Mouse (Mus musculus) right cerebral cortex, adult 2 months (tissue): ENCODE measurements at regions not wholly inside any gene's neighbourhood (a gene's known extent, or its start where the extent isn't known, plus 50 kb on each side); places are given as distances from the start of the nearest gene placed in this dataset.
A peak's percentile ranks its signal among the peaks of the same experiment; 100 is the strongest.
"Not testable (repeated sequence)": the region's sequence is repeated elsewhere in the genome, so short reads cannot be mapped to it uniquely, and the experiment has no call there.

Source experiments
- DNase-seq, 2 experiments: peaks; one replicate each; pipeline ENCODE4 v3.0.0; 2021 to 2022; ENCODE audit warnings: low spot score in 2 of 2

DNA sequence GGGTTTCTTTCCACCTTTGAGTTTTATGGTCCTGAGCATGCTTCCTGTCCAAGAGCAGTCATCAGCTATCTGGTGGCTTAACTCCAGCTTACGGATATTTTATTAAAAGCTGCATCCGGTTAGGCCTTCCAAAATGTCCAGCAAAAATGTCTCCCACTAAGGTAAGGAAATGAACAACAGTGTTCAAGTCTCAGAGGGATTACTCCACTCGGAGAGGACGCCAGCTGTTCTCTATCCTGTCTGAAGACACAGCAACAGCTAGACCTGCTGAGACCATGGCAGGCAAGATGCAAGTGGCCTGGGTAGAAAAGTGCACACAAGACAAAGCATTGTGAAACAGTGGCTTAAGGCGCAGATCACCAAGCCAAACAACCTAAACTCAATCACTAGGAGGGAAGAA is 479.9 kb downstream of the Tns1 start:
- no peak for DNase-seq

DNA sequence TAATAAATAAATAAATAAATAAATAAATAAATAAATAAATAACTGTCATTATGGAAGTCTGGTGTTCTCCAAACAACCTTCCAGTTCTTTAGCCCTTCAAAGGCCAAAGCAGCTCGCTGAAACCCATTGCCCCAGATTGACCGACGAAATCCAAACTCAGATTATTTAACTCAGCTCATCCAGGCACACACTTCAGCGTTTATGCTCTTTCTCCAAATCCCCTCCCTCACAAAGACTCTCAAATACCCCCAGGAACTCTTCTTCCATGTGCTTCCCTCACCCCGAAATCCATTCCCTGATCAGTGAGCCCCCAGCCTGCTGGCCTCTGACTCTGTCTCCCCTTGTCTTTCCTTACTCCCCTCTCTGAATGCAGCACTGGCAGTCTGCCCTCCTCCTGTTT is 480.8 kb downstream of the Tns1 start:
- no peak for DNase-seq

DNA sequence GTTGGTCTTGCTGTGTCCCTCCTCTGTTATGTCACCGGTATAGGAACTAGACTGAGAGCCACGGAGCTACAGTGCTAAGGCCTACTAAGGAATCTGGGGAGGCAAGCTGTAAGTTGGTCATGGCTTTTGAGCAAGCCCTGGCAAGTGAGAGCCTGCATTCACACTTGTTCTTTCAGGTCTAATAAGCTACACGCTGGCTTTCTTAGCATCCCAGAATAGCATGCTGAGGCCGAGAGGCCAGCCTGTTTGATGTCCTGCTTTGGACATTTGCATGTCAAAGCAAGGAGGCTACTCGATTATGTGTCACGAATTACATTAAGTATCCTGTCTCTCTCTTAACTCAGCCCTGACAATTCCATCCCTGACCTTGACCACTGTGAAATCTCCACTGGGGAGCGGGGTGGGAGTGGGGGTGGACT is 481.5 kb downstream of the Tns1 start:
- DNase-seq: no peak

DNA sequence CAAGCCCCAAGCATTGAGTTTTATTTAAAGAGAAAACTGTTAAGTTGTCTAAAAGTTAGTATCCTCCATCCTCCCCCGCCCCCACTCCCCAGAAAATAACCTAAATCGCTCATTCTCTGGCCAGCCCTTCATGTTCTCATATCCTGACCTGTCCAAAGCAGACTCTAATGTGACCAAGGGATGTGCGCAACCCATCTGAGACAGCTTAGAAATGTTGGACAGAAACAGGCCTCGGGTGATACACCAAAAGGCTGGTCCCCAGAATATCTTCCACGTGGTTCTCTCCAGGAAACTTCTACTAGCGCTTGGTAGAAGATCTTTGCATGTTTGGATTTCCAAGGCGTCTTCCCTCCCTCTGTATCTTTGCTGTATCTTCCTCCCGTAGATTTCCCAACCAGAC is 482.8 kb downstream of the Tns1 start:
- DNase-seq: no peak

DNA sequence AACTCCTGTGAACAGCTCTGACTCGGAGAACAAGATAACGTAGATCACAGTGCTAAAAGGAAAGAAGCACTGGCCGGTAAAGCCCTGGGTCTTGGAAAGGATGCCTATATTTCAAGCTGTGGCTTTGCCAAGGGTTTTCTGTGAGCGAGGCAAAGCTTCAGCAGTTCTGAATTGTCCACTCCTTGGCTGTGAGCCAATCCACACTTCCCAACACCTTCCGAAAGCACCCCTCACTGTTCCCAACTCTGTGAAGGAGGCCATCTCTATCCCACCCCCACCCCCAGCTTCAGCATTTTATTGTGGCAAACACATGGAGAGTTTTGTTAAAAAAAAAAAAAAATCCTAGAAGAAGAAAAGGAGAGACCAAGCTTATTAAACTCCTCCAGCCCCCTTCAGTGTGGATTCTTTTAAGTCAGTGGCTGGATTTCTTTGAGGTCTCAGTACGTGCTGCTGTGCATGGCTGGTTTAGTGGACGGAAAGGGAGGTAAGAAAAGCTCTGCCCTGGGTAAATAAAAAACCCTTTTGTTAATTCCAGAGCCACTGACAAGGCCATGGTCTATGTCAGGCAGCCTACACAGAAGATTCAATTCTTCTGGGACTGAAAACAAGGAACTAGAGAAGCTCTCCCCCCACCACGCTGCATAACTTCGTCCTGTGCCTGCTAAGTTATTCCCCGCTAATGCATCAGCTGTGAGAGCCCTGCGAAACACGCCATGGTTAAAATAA is 483.4 kb downstream of the Tns1 start:
- DNase-seq: no peak

DNA sequence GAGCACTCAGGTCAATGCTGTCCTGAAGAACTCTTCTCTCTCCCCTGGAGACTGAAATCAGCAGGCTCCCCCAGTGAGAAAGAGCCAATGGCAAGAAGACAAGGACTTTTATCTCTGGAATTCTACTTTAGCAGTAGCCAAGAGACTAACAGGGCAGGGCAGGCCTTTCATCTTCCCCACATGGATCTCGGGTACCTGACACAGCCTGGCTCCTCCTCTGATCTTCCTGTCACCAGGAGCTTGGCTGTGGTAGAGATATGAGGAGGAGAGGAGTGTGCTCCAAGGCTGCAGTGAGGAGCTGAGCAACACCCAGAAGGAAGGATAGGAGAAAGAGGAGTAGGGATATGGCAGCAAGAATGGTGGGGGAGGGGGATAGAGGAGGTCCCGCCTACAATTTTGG is 488.5 kb downstream of the Tns1 start:
- DNase-seq: no peak

DNA sequence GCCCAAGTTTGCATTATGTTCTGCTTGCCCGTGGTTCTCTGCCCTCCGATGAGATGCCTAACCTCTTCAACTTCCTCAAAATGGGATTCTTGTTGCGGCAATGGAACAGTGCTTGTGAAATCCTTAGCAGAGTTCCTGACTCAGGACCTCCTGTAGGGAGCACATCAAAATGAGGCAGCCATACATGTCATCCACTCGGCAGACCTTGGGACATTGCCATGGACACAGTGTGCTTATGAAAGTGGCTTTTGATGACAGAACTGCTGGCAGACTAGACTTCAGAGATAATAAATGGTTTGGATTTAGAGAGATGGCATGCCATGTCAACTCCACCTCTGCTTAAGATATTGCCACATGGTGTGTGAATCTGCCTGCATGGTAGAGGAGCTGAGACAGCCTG is 489.4 kb downstream of the Tns1 start:
- DNase-seq: no peak

DNA sequence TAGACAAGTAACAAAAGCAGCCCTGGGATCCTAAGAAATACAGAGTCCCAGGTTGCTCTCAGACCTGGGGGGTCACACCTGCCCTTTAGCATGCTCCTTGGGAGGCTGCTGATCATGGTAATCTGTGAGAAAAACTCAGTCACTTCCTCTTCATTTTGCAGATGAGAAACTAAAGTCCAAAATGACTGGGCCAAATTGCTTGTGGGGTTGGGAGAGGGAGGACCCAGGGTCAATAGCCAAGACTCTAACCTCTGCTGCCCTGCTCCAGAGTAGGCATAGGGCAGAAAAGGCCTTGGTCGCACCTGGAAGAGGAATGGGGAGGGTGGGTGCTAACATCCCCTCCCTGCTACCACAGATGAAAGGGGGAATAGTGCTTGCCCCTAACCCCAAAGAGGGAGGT is 491.2 kb downstream of the Tns1 start:
- DNase-seq: no peak

DNA sequence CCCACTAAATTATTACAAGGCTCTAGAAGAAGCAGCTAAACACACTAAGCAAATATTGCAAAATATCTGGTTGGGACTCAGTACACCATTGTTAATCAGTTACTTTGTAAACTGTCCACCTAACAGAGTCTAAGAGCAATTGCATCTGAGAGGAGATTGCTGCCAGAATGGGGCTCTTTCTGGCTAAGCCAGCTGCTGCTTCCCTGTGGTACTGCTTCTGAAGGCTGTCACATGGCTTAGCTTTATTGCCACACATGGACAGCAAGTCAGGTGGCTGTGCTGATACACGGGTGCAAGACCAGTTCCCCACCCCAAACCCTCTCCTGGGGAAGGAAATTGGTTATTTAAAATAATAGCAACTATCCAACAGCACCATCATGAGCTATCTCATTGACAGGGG is 493.9 kb downstream of the Tns1 start:
- DNase-seq: no peak

DNA sequence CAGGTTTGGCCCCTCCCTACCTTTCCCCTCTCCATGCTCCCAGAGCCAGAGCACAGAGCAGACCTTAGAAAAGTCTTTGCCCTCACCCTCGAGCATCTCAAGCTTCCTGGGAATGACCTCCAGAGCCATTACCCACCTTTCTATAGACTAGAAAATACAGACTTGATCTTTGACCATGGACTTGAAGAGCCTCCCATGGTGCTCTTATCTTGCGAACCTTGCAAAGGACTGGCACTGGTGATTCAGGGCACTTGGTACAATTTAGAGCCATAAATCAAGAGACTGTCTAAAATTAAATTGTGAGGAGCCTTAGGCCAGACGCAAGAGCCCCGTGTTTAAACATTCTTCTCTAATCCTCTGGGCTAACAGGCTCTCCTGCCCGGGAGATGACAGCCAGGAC is 498.9 kb downstream of the Tns1 start:
- DNase-seq: no peak

DNA sequence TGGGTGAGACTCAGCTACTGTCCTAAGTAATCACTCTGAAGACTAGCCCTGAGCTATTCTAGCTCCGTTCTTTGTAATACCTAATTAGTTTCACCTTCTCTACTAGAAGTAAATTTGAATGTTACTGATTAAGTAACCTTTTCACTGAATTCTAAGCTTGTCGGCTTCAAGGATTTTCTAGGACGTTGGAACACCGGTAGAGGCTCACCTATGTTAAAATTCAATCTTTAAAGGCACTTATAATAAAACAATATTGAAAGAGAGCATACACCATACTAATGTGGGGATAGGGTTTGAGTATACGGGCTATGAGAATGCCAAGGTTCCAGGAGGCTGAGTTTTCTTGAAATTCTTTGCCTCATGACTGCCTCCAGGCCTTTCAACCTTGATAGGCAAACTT is 503.1 kb downstream of the Tns1 start:
- DNase-seq: not testable (repeated sequence)

DNA sequence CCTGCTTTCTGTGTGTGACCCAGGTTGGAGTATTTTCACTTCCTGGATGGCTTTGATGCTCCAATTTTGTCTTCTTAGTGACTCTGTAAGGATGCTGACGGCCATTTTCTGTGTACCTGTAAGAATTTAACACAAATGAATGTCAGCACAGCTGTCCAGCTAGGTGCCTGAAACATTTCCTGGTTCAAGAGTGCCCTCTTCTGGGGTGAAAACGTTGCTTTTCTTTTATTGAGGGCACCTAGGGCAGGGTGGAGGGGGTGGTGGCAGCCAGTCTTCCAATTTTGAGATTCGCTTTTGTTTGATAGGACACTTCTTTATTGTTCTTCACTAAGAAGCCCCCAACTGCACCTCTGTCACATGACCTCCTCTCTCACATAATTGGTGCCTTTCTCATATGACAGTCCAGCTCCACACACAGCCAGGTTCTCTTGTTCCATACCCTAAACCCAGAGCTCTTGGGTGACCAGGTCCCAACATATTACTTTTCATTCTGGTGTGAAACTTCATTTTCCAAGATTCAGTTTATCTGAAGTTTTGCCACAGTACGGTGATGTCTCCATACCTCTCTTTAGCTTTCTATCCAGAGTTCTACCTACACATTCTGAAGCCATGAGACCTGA is 505.6 kb downstream of the Tns1 start:
- peak; percentile 47 to 59 for DNase-seq

DNA sequence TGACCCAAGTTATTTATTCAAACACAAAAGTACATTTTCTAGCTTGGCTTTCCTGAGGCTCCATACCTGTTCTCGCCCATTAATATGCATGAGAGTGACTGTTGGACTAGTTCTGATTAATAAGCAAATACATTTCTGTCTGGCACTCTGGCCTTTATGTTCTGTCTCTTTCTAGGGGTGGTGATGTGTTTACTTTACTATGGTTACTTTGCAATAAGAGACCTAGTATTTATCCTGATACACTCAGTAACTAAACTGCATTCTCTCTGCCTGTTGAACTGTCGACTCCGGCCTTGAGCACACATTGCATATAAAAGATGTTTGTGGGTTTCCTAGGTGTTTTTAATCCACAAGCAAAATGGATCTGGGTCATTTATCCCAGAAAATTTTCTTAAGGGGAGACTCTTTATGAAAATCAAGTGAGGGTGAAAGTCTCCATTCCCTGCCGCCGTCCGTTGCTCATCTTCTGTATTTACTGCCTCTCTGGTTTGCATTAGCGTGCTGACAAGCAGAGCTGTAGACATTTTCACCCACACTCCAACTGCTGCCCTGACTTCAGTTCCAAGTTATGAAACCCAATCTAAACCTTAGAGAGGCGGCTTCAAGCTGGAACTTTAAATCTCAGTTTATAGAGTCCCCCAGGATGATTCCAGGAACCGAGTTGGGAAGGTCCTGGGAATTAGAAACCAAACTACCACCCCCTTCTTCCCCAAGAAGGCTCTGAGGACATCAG is 530.4 kb downstream of the Tns1 start:
- DNase-seq: peak; percentile 24 to 35

DNA sequence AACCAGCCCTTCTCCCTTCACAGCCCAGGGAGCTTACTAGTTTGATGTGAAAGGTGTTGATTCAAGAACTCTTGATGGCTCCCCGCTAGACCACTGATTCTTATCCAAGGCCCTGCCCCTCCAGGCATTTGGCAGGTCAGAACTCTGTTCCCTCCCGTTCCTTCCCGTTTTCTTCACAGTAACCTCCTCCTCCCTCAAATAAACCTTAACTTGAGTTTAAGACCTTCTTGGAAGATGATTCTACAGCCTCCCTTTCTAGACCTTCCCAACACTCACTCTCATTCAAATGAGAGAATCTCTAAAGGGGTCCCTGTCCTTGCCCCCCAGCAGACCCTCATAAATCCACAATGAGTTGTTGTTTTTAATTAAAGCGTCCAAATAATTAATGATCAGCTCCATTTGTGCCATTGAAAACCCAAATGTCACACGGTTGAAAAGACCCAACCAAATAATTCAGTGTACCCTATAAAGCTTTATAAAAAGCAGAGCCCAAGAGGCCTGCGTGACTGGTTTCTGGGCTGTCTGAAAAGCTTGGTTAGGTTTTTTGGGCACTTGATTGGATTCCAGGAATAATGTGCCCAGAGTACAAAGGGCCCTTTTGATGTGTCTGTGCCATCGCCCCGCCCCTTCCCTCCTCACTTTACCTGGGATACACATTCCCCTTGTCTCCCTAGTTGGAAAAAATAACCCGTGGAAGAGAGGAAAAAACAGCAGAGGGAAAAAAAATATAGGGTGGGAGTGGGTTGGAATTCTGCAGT is 532.7 kb downstream of the Tns1 start:
- DNase-seq: no peak

DNA sequence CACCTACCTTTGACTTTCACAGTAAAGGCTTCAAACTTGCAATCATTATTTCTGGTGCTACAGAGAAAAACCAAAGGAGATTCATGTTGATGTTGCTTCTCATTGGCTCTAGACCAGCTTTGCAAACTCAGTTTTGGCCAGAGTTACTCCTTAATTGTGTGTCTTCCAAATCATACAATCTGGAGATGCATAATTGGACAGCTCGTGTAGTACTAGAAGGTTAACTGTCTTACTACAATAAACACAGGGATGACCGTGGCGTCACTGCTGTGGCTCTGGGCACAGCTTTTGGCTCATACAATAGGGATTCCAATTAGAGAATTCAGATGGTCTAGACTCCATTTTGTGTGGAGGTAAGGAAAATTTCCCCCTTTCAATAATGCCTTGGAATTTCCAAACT is 544.6 kb downstream of the Tns1 start:
- DNase-seq: no peak

DNA sequence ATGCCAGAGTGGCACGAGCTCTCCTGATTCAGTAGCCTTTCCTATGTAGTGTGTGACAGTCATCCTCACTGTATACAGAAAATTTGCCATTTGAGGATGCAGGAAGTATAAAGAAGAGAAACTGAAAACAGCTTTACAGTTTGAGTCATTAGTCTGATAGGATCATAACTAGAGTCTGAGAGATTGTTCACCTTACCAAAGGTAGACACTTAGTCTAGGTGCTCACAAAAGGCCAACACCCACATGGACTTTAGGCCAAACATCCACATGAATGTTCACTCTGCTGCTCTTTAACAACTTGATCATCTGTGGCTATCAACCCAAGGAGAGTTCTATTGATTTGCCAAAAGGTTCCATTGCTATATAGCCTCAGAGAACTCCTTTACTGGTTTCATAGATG is 547.2 kb downstream of the Tns1 start:
- DNase-seq: no peak

DNA sequence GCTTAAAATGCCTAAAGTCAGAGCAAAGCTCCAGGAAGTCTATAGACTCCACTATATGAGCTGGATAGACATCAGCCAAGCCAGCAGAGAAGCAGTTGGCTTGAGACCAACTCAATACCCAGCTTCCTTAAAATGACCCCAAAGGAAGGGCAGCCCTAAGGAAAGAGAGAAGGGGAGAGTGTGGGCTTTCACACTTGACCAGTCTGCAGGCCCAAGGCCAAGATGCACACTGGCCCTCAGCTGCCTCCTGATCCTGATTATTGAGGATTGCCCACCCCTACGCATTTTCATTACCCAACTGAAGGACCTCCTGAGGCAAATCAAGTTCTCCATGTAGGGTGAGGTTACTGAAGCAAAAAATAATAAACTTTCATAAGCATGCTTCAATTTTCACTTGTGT is 548.6 kb downstream of the Tns1 start:
- no peak for DNase-seq

DNA sequence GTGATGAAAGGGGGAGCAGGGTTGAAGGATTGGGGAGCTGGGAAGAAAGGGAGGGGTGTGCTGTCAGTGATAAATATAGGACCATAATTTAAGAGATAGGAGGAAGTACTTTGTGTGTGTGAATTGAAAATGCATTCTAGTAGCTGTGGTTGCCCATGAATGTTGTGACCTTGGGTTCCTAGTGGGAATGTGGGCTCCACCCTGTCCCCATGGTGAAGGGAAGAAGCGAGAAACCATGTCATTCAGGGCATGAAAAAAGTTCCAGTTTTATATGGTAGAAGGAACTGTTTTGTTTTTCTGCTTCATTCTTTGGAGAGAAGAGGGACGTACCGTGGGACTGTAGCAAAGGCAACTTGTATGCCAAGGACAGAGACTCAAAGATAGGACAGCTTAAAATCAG is 553.3 kb downstream of the Tns1 start:
- DNase-seq: no peak

DNA sequence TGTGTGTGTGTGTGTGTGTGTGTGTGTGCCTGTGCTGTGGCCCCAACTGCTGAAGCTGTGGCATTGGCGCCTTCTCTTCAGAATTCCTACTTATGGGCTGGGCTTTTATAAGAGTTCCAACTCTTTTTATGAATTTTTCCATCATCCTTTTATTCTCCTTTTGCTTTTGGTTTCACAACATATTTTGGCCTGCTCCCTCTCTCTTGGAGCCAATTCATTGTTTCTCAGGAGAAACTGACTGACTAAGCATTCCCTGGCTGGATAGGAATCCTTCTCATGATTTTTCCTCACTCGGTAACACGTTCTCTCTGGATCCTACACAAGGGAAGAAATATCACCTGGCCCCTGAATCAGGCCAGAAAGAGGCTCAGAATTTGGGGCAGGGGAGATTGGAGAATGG is 551.1 kb upstream of the Tnp1 start:
- no peak for DNase-seq

DNA sequence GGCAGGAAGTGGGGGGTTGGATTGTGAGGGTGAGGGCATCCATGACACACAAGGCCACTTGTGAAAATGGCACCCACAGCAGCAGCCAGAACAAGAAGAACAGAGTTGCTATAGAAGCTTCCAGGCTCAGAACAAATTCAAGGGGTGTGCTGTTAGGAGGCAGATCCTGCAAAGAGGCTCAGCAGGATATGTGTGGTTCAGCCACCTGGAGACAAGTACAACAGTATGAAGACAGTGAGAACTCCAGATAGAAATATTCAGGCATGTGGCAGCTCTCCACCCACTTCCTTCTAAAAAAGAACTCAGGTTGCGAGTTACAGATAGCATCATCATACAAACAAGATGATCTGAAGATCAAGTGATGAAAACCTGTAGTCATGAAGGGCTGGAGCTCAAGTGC is 544.9 kb upstream of the Tnp1 start:
- no peak for DNase-seq

DNA sequence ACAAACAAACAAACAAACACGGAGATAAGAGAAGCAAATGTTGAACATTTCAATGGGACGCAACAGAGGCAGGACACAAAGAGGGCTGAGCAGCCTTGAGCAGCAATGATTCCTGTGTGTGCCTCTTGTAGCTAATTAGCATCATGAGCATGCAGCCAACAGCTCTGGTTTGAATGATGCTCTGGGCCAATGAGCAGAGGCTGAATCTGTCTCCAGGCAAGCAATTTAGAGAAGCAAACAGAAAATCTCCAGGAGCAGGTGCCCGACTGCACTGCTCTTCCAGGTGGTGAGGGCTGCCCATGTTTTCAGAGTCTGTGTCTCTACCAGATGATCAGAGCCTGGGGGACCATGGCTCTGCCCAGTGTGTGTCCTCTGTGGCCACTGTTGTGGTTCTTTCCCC is 532.2 kb upstream of the Tnp1 start:
- no peak for DNase-seq

DNA sequence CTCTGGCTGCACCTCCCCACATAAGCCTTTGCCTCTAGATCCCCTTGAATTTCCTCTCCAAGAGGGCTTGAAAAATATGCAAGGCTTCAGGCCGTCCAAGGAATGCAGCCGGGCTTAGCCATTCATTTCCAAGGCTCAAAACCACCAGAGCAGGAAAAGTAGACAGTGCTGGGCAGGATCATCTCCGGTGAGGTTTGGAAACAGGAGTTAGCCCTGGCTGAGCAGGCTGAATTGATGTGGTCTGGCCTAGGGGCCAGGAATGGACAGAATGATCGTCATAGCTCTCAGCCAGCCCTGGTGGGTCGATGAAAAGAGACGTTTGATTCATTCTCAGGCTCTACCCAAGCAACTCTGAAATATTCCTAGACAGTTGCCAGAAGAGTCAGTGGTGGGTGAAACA is 529.7 kb upstream of the Tnp1 start:
- DNase-seq: no peak

DNA sequence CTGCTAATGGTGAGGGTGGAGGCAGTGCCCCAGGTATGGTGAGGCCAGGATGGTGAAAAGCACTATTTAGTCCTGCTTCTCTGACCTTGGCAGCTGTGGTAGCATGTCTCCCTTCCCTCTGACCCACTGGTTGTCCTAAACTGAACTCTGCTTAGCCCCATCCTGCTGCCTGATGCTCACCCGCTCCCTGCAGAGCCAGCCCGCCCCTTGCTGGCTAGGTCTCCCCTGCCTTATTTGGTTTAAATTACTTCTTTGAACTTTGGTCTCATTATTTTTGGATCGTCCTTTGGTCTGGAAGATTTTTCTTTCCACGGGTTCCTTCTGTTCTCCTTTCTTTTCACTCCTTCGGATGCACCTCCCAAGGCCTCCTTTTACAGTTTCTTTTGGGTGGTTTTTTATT is 525.7 kb upstream of the Tnp1 start:
- DNase-seq: no peak
